Mouse (Mus musculus) layer of hippocampus, adult 9-11 months (tissue): ENCODE results near the gene Mfsd9.
"Not testable (repeated sequence)": the region's sequence is repeated elsewhere in the genome, so short reads cannot be mapped to it uniquely, and the experiment has no call there.

Source experiments
- DNase-seq: peaks from one replicate; pipeline ENCODE4 v3.0.0; 2022

Gene Mfsd9

GRCm38 (mm10) chr1:40776763-40777162 is 13.7 kb downstream of the Mfsd9 start:
- DNase-seq, result no peak

GRCm38 (mm10) chr1:40776102-40776501 is 14.4 kb downstream of the Mfsd9 start:
- no peak for DNase-seq

GRCm38 (mm10) chr1:40774040-40774439 is 16.4 kb downstream of the Mfsd9 start:
- DNase-seq, result no peak

- DNase-seq, result no peak
Measured at GRCm38 (mm10) chr1:40773234-40773633, 17.3 kb downstream of the Mfsd9 start.

GRCm38 (mm10) chr1:40771196-40771970 is 19.1 kb downstream of the Mfsd9 start:
- DNase-seq, result no peak

GRCm38 (mm10) chr1:40769331-40769894 is 21.1 kb downstream of the Mfsd9 start:
- DNase-seq, result no peak

GRCm38 (mm10) chr1:40768606-40769005 is 21.9 kb downstream of the Mfsd9 start:
- no peak for DNase-seq

GRCm38 (mm10) chr1:40767588-40767987 is 22.9 kb downstream of the Mfsd9 start:
- DNase-seq, result no peak

- no peak for DNase-seq
Measured at GRCm38 (mm10) chr1:40765521-40765920, 25.0 kb downstream of the Mfsd9 start.

GRCm38 (mm10) chr1:40764701-40765275 is 25.7 kb downstream of the Mfsd9 start:
- no peak for DNase-seq

- DNase-seq, result no peak
Measured at GRCm38 (mm10) chr1:40764042-40764441, 26.4 kb downstream of the Mfsd9 start.

GRCm38 (mm10) chr1:40759751-40760445 is 30.6 kb downstream of the Mfsd9 start:
- DNase-seq, result no peak

- DNase-seq, result no peak
Measured at GRCm38 (mm10) chr1:40746089-40746488, 44.4 kb downstream of the Mfsd9 start.

GRCm38 (mm10) chr1:40740739-40741138 is 49.7 kb downstream of the Mfsd9 start:
- DNase-seq, result no peak

GRCm38 (mm10) chr1:40738246-40738645 is 52.2 kb downstream of the Mfsd9 start:
- not testable (repeated sequence) for DNase-seq

- no peak for DNase-seq
Measured at GRCm38 (mm10) chr1:40737671-40738070, 52.8 kb downstream of the Mfsd9 start.

GRCm38 (mm10) chr1:40728636-40729035 is 61.9 kb downstream of the Mfsd9 start:
- no peak for DNase-seq

- DNase-seq, result no peak
Measured at GRCm38 (mm10) chr1:40727404-40727803, 63.1 kb downstream of the Mfsd9 start.

- DNase-seq, result no peak
Measured at GRCm38 (mm10) chr1:40726051-40726450, 64.4 kb downstream of the Mfsd9 start.
